ENCODE assay signal across 8 mouse cellular contexts in genomic region chr3:14886102-14887098, GRCm38 (mm10). TPM values are rescaled to one million over a fixed set of nuclear protein-coding genes. Genes with fewer than 3 reads are reported as not detected.
DNase-seq lines count a peak whose midpoint lies in the region; ATAC-seq and TF ChIP-seq lines count a peak whose summit lies in the region.

Gene Car2, plus strand, starts transcription at chr3:14886273.

- peak within 1 kb of the TSS; percentile 74 for H3K4me2 ChIP-seq in hindbrain, embryonic 15.5 days

- no peaks in the 10 kb centered on the region for H3K36me3 ChIP-seq in hindbrain, embryonic 15.5 days

- intact Hi-C loops in gastrocnemius, adult 2 months (cut with DNase I): loop anchor here (2.0 to 10.0 kb wide), 2 partner anchors 208 to 308 kb away; no protein-coding TSS in a partner anchor
- intact Hi-C loops in left cerebral cortex, adult 2 months (cut with DNase I): loop anchor here (5.0 to 10.0 kb wide), 2 partner anchors 61 to 208 kb away; no protein-coding TSS in a partner anchor

- peak; percentile 85 for DNase-seq in gastrocnemius, adult 2 months
- peak; percentile 74 to 77 for DNase-seq in left cerebral cortex, adult 2 months (ENCODE audit: extremely low spot score in 1 of 2, low spot score in 2 of 2)
- DNase-seq in right cerebral cortex, adult 18-20 months: peak; percentile 77
- peak; percentile 40 to 69 for DNase-seq in urinary bladder, postnatal 4 days (ENCODE audit: low spot score in 2 of 2)

- peak within 1 kb of the TSS; percentile 81 for H3K27ac ChIP-seq in gastrocnemius, adult 2 months
- peak within 1 kb of the TSS; percentile 64 for H3K27ac ChIP-seq in hindbrain, embryonic 15.5 days (replicated peaks)
- peak within 1 kb of the TSS; percentile 86 for H3K27ac ChIP-seq in left cerebral cortex, adult 2 months

- peak within 1 kb of the TSS; percentile 88 for H3K4me3 ChIP-seq in gastrocnemius, adult 2 months
- H3K4me3 ChIP-seq in hindbrain, embryonic 15.5 days: peak within 1 kb of the TSS; percentile 59
- peak within 1 kb of the TSS; percentile 73 for H3K4me3 ChIP-seq in left cerebral cortex, adult 2 months

- ATAC-seq in activated CD4-positive, CD25-positive, alpha-beta regulatory T cell, adult 4 months: peak; percentile 59
- peak; percentile 59 for ATAC-seq in common myeloid progenitor, adult 5-6 weeks (replicated peaks; ENCODE audit: low read depth, poor library complexity, severe bottlenecking)
- ATAC-seq in hindbrain, embryonic 15.5 days (ENCODE audit: low FRiP score, low read depth): peak; percentile 92
- peak; percentile 70 for ATAC-seq in megakaryocyte, adult 5-6 weeks (ENCODE audit: poor library complexity, severe bottlenecking)

- H3K4me1 ChIP-seq in hindbrain, embryonic 15.5 days (replicated peaks): no peaks in the 10 kb centered on the region

- H3K9ac ChIP-seq in hindbrain, embryonic 15.5 days: peak within 1 kb of the TSS; percentile 61

- H3K27me3 ChIP-seq in hindbrain, embryonic 15.5 days: no peaks in the 10 kb centered on the region; the same call in 1 of the 2 replicates

- H3K9me3 ChIP-seq in hindbrain, embryonic 15.5 days: no peaks in the 10 kb centered on the region

- under 1% methylated on average over 92 of the region's 95 CpGs for WGBS in hindbrain, embryonic 15.5 days

- peak; percentile 68 for TF ChIP-seq CTCF in gastrocnemius, adult 2 months (IDR thresholded peaks at IDR 0.05)
- peak; percentile 65 for TF ChIP-seq CTCF in left cerebral cortex, adult 2 months (IDR thresholded peaks at IDR 0.05)

RNA-seq across cellular contexts. Expression of gene Car2, which starts in this region (rescaled TPM):
- polyA plus RNA-seq in activated CD4-positive, CD25-positive, alpha-beta regulatory T cell, adult 4 months (2017; shearing (Covaris generic)): 10 to 100 TPM in 1 of 2 experiments, 1 to 10 TPM in 1; 4.1 to 19.6 TPM
- total RNA-seq in common myeloid progenitor, adult 5-6 weeks (2017): 593 and 613 TPM in 2 replicates
- 10 to 100 TPM; 12.8 to 20.3 TPM for total RNA-seq in gastrocnemius, adult 2 months (2021)
- polyA plus RNA-seq in hindbrain, embryonic 15.5 days (2015; fragmentation: Nextera tagmentation; extraction: Ambion mirVana): 43.2 and 43.5 TPM in 2 replicates
- 100 to 1,000 TPM; 101 to 106 TPM for total RNA-seq in left cerebral cortex, adult 2 months (2021)
- total RNA-seq in megakaryocyte, adult 5-6 weeks (2015): 31.5 and 53.6 TPM in 2 replicates
- 25.5 and 51.5 TPM in 2 replicates for total RNA-seq in megakaryocyte, adult 5-6 weeks (2017)

Comparison
In these comparisons a context has a peak if more than half of its experiments do, and no peak if none do; other contexts are left out.
1. Peak in every context shown above with its lines: DNase-seq, ATAC-seq, H3K4me3 ChIP-seq and H3K27ac ChIP-seq.